Mouse (Mus musculus) forebrain, embryonic 16.5 days (tissue): ENCODE measurements around the gene Hlx. TPM values are rescaled to one million over a fixed set of nuclear protein-coding genes. Genes with fewer than 3 reads are reported as not detected.

Experiments used
- ATAC-seq: fragments of 200-750 bp; cut with Nextera tagmentation; 2 replicates; pipeline ENCODE4 v1.8.0; 2017; ENCODE audit warnings: mild to moderate bottlenecking, moderate library complexity
- H3K27ac ChIP-seq: fragments of 300-500 bp; sonication (generic); 2 replicates; pipeline ENCODE4 v1.5.1; 2014; ENCODE audit warnings: low read length, control low read depth
- H3K27me3 ChIP-seq: fragments of 300-500 bp; sonication (generic); replicated peaks from 2 replicates; pipeline ENCODE4 v1.6.1; 2014; ENCODE audit warnings: low read length; ENCODE audit not compliant: control insufficient read depth, insufficient read depth
- H3K36me3 ChIP-seq: fragments of 300-500 bp; sonication (generic); 2 replicates; pipeline ENCODE4 v1.6.1; 2014; ENCODE audit not compliant: control insufficient read depth, insufficient read depth
- H3K4me1 ChIP-seq: fragments of 300-500 bp; sonication (generic); replicated peaks from 2 replicates; pipeline ENCODE4 v1.6.1; 2014; ENCODE audit warnings: low read length; ENCODE audit not compliant: control insufficient read depth, insufficient read depth
- H3K4me2 ChIP-seq: fragments of 300-500 bp; sonication (generic); 2 replicates; pipeline ENCODE4 v1.6.1; 2014; ENCODE audit warnings: mild to moderate bottlenecking, low read length, control low read depth
- H3K4me3 ChIP-seq: fragments of 300-500 bp; sonication (generic); replicated peaks from 2 replicates; pipeline ENCODE4 v1.5.1; 2014; ENCODE audit warnings: mild to moderate bottlenecking, low read length, control low read depth
- H3K9ac ChIP-seq: fragments of 300-500 bp; sonication (generic); replicated peaks from 2 replicates; pipeline ENCODE4 v1.6.1; 2014; ENCODE audit warnings: low read depth, low read length, control low read depth
- H3K9me3 ChIP-seq: fragments of 300-500 bp; sonication (generic); 2 replicates; pipeline ENCODE4 v1.6.1; 2016; ENCODE audit warnings: low read length; ENCODE audit not compliant: control insufficient read depth
- WGBS: fragments of 180-500 bp; shearing (Covaris S2); extraction: QIAGEN DNeasy Blood & Tissue Kit; methylation state at CpG from one replicate; pipeline ENCODE4 v1.1.7; 2014; 5-methylcytosine and 5-hydroxymethylcytosine counted together
- polyA plus RNA-seq: library from polyadenylated mRNA; unstranded; fragments of >200 nt; fragmentation: Nextera tagmentation; extraction: Ambion mirVana; gene quantifications from 2 replicates; pipeline ENCODE4 v1.2.1, GENCODE M21; 2015

The Hlx gene
- polyA plus RNA-seq, 1 experiment from 2014 or later, result 1.8 TPM

DNA sequence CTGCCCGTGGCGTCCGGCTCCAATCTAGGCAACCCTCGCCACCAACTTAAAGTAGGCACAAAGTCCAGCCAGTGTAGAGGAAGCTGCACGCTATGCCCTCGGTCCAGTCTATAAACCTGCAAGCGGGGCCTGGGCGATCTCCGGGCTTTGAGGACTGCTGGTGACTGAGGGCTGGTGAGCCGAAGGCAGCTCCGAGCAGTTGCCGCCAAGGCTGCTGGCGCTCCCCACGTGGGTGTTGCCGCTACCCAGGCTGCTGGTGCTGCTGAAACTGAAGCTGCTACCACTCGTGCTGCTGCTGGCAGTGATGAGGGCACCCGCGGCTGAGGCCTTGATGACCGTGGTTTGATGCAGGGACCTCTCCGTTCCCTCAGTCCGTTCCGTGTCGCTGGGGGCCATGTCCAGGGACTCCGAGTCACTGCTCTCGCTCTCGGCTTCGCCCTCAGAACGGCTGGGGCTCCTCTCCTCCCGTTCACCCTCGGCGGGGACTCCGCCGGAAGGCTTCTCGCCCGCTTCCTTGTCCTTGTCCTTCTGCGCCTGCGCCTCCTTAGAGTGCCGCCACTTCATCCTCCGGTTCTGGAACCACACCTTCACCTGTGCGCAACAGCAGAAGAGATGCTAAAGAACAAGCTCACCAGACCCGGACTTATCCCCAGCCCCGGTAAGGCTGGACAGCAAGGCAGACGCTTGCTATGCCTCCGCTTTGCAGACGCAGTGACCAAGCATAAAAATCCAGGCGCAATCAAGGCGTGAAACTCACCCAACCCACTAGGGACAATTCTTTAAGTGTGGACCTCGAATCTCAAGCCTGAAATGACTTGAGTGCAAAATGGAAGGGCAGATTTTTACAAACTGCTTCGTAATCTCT is 4.8 kb downstream of the Hlx start:
- Histone ChIP-seq H3K4me3 (peak overlapping the region; percentile 48), H3K27ac (no peak overlapping the region), H3K9me3 (no peaks in the 10 kb centered on the region), H3K4me2 (peak overlapping the region; percentile 74), H3K27me3 (peaks cover 76% of the 10 kb centered on the region), H3K36me3 (no peaks in the 10 kb centered on the region), H3K9ac (peak overlapping the region; percentile 53), H3K4me1 (peaks cover 23% of the 10 kb centered on the region)
- under 1% methylated on average over 49 of the region's 49 CpGs for WGBS
- ATAC-seq, result peak; percentile 66

- no peak overlapping the region for H3K9ac ChIP-seq
These were observed 5.7 kb downstream of the Hlx start for GRCm38 (mm10) chr1:184726576-184727300.

DNA sequence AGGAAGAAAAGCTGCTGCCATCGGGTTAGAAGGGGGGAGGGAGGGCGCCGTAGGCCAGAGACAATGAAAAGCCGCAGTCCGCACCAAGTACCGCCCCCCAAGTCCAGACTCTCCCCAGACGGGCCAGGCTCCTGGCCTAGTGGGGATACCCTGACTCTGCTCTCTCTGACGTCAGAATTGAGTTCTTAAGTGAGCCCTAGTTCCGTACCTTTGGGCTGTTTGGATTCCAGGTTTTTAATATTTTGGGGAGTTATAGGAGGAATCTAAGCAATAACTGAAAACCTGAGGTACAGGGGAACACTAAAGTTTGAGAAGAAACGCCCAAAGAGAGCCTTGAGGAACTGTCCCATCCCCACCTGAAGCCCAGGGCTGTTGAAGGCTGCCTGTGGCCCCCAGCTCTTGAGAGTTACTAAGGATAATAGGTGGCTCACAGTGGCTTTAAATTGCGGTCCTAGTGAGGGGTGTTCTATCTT is 7.1 kb downstream of the Hlx start:
- H3K27me3 ChIP-seq, result peaks cover 88% of the 10 kb centered on the region
- H3K4me2 ChIP-seq, result no peak overlapping the region
- H3K27ac ChIP-seq, result no peak overlapping the region
- no peak overlapping the region for H3K9ac ChIP-seq
- no peaks in the 10 kb centered on the region for H3K9me3 ChIP-seq
- peaks cover 11% of the 10 kb centered on the region for H3K4me1 ChIP-seq
- H3K4me3 ChIP-seq, result no peak overlapping the region
- no peak for ATAC-seq
- H3K36me3 ChIP-seq, result no peaks in the 10 kb centered on the region
- WGBS, result 2% methylated on average over 11 of the region's 11 CpGs

More at GRCm38 (mm10) chr1:184726576-184727300, 5.7 kb downstream of the Hlx start:
- Histone ChIP-seq H3K27ac (no peak overlapping the region), H3K4me1 (peaks cover 16% of the 10 kb centered on the region), H3K9me3 (no peaks in the 10 kb centered on the region), H3K4me3 (no peak overlapping the region), H3K27me3 (peaks cover 83% of the 10 kb centered on the region), H3K4me2 (peak overlapping the region; percentile 74; the same call in 1 of the 2 replicates), H3K36me3 (no peaks in the 10 kb centered on the region)
- 6% methylated on average over 16 of the region's 16 CpGs for WGBS
- no peak for ATAC-seq

DNA sequence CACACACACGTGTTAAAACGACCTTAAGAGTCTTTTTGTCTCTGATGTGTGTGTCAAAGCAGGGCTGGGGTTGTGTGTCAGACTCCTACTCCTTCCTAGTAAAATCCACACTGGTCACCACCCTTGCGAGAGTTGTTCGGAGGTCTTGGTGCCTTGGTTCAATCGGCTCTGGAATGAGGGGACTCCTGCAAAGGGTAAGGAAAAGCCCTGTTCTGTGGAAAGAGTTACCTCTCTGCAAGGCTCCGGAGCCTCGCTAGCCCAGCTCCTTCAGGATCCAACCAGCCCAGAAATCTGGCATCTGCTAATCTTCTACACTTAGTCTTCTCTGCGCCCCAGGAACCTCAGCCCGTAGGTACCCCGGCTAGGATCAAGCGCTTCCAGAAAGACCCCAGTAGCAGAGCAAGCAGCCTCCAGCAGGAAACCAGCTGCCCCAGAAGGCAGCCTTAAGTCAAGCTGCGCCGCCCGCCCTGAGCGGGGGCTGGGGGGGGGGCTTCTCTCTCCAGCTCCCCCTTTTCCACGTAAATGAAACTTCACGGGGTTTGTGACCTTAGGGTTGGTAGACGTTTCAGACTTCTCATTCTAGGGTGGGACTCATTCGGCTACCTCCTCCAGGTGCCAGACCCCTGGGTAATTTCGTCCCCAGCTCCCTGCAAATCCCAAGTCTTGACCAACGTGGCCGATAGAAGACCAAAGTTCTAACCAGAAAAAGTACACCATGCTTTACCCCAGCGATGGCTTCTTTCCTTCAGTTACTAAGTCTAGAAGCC is 7.7 kb downstream of the Hlx start:
- Histone ChIP-seq H3K27me3 (peaks cover 90% of the 10 kb centered on the region), H3K27ac (no peak overlapping the region), H3K9me3 (no peaks in the 10 kb centered on the region), H3K4me1 (peaks cover 11% of the 10 kb centered on the region), H3K4me2 (no peak overlapping the region), H3K36me3 (no peaks in the 10 kb centered on the region), H3K9ac (no peak overlapping the region), H3K4me3 (no peak overlapping the region)
- WGBS, result 6% methylated on average over 23 of the region's 23 CpGs
- no peak for ATAC-seq

DNA sequence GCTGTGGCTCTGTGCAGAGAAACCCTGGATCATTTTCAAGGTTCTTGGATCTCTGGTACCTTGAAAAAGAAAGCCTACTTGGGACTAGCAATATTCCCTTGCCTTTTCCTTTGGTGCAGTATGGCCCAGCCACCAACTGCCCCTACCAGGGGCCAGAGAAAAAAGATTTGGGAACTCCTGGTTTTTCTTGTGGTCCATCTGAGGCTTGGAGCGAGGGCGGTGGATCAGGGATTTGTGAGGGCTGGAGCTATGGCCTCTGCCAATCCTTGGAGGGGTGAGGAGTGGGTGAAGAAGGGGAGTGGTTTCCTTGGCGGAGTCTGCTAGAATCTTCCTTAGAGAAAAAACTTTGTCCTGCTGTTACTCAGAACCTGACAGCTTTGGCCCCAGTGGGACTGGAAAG is 8.5 kb downstream of the Hlx start:
- no peak overlapping the region for H3K27ac ChIP-seq
- no peak overlapping the region for H3K4me3 ChIP-seq
- H3K4me2 ChIP-seq, result no peak overlapping the region
- ATAC-seq, result no peak
- peaks cover 94% of the 10 kb centered on the region for H3K27me3 ChIP-seq
- no peaks in the 10 kb centered on the region for H3K9me3 ChIP-seq
- no peak overlapping the region for H3K9ac ChIP-seq
- H3K4me1 ChIP-seq, result peaks cover 11% of the 10 kb centered on the region
- WGBS, result 5% methylated on average over 3 of the region's 3 CpGs
- H3K36me3 ChIP-seq, result no peaks in the 10 kb centered on the region

DNA sequence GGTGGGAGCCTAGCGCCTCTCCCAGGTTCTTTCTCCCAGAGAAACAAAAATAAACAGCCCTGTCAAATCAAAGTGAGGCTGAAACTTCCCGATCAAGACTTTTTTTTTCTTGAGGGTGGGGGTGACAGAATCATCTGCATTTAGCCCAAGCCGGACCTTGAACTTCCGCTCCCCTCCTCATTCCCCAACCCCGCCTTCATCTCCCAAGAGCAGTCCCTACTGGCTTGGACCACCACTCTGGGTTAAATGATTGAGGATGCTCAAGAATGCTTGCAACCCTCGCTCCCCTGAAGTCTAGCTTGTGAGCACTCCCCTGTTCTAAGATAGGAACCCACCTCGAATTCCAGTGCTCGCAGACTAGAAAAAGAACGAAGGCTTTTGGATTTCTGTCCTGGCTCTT is 11.3 kb downstream of the Hlx start:
- Histone ChIP-seq H3K4me1 (peaks cover 3% of the 10 kb centered on the region; the same call in 1 of the 2 replicates), H3K9ac (no peak overlapping the region), H3K4me2 (no peak overlapping the region), H3K9me3 (no peaks in the 10 kb centered on the region), H3K27me3 (peaks cover 91% of the 10 kb centered on the region), H3K4me3 (no peak overlapping the region), H3K27ac (no peak overlapping the region), H3K36me3 (no peaks in the 10 kb centered on the region)
- no peak for ATAC-seq
- 3% methylated on average over 9 of the region's 9 CpGs for whole genome bisulfite sequencing

- peaks cover 3% of the 10 kb centered on the region; the same call in 1 of the 2 replicates for H3K4me1 ChIP-seq
- no peak overlapping the region for H3K4me2 ChIP-seq
- ATAC-seq, result no peak
- no peaks in the 10 kb centered on the region for H3K36me3 ChIP-seq
- H3K9me3 ChIP-seq, result no peaks in the 10 kb centered on the region
- peaks cover 91% of the 10 kb centered on the region for H3K27me3 ChIP-seq
- H3K4me3 ChIP-seq, result no peak overlapping the region
- 2% methylated on average over 26 of the region's 26 CpGs for WGBS
- H3K27ac ChIP-seq, result no peak overlapping the region
- no peak overlapping the region for H3K9ac ChIP-seq
These were observed 12.0 kb downstream of the Hlx start for GRCm38 (mm10) chr1:184720162-184721025.

DNA sequence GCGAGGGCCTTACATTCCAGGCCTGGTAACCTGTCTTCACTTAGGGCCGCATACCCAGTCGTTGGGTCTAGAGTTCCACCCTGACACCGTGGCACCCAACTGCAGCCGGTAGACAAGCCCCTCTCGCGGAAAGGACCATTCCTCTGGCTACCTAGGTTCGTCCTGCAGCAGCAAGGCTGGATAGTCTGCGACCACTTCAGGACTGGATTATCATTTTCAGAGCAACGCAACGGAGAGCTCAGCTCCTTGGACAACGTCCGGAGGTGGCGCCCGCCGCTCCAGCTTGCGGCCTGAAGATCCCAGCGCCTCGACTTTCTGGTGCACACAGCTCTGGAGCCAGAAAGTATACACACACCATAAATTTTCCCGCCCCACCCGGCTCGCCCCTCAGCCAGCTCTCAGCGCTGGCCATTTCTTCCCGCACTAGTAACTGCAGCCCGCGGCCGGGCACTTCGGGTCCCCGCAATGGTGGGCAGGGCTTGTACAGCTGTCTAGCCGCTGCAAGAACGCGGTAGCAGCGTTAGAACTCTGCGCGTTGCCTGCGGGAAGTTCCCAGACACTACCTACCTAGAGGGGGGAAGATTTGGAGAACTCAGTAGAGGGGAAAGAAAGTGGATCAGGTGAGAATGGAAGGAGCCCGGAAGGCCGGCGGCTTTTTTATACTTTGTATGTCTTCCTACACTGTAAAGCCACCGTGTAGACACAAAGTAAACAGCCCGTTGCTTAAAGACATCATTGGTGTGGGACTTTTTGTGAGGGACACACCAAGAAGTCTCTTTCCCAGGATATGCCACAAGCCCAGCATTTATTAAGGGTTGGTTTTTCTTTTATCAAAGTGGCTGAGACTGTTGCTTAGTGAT is 13.9 kb downstream of the Hlx start:
- no peak overlapping the region for H3K27ac ChIP-seq
- under 1% methylated on average over 41 of the region's 41 CpGs for WGBS
- no peaks in the 10 kb centered on the region for H3K9me3 ChIP-seq
- no peak overlapping the region for H3K4me2 ChIP-seq
- no peak for ATAC-seq
- H3K9ac ChIP-seq, result no peak overlapping the region
- H3K4me1 ChIP-seq, result peaks cover 3% of the 10 kb centered on the region; the same call in 1 of the 2 replicates
- peaks cover 89% of the 10 kb centered on the region for H3K27me3 ChIP-seq
- H3K36me3 ChIP-seq, result no peaks in the 10 kb centered on the region
- no peak overlapping the region for H3K4me3 ChIP-seq
